Mouse (Mus musculus): ENCODE measurements around the gene Rarg. TPM values are rescaled to one million over a fixed set of nuclear protein-coding genes. Genes with fewer than 3 reads are reported as not detected.

Rarg gene
- total RNA-seq (2023) = 0.33 to 1.3 TPM (median 0.66 TPM) in 4 replicates

DNA sequence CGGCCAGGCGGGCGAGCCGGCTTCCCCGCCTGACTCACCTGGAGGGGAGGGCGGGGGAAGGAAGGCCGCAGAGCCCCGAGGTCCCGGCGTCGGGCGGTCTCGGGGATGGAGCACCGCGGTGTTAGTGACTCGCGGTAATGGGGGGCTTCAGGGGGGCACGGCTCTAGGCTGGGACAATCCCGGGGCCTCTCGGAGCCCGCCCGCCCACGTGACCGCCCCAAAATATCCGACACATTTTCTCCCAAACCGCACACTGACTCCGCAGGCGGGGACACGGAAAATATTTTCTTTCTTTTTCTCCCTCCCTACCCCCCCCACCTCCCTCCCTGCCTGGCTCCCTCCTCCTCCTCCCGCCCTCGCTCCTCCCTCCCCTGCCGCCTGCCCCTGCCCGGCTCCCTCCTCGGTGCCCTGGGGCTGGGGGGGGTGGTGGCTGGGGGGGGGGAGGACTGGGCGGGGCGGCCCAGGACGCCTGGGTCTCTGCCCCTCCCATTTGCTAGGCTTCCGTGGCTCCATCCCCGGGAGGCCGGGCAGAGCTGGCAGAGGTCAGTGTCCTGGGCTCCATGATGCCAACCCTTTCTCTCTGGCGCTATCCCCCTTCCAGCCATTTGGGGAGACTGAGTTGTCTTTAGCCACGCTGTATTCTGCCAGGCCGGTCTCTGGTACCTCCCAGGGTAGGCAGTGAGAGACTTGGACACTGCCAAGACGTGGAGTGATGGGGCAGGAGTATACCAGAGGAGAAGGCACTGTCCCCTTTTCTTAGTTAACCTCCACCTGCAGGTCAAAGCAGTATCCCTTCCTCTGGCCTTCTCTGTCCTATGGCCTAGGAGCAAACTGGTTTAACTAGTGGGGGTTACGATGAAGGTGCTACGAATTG lies at the start of gene Rarg:
Rarg (minus strand) TSS at position 316 of the 874 bp plus-strand sequence.

DNA sequence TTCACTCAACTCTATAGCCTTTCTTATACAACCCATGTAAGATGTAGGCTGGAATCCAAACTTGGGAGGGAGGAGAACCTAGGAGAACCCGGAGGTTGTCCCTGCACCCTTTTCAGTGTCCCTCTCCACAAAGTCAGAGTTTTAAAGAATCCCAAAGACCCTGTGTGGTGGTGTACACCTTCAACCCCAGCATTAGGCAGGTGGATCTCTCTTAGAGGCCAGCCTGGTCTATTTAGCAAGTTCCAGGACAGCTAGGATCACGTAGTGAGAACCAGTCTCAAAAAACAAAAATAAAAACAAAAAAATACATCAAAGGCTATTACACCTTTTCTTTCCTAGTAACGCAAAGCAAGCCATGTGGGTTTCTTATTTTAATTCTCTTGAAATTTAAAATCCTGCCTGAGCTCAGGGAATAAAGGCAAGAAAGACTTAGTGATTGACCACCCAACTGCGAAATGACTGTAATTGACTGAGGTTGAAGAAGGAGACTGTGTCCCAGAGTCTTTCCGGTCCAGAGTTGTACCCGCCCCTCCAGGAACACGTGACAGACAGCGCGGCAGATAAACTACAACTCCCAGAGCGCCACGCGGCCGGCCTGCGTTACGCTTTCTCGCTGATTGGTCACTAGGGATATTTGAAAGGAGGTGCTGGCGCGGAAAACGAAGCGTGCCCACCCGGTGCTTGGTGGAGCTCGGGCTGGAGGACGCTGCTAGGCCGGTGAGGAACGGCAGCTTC lies 38.5 kb upstream of the Rarg start, which contains the start of gene Espl1:
Espl1 (plus strand) TSS at position 634 of the 735 bp plus-strand sequence.

GRCm38 (mm10) chr15:102279092-102279782 lies 21.9 kb upstream of the Rarg start, which contains the start of gene Mfsd5:
TSS of gene Mfsd5 (plus strand) at chr15:102279454.

GRCm38 (mm10) chr15:102270274-102270960 lies 13.1 kb upstream of the Rarg start, which contains the start of gene Gm9918:
TSS of gene Gm9918 (plus strand) at chr15:102270563.

DNA sequence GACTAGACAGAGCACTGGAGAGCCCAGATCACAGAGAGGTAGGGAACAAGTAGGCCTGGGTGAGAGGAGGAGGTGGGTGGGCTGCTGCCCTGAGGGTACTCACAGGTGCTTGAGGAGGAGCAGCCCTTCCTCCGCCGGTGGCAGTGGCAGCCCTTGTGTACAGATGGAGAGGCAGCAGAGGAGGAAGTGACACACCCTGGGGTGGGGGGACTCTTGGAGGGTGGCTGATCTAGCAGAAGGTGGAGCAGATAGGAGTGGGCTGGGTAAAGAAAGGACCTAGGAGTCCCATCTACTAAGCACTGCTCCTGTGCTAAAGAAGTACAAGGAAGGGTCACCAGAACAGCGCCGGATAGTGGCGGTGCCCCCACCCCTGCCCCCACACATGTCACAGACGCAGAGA lies 25.6 kb downstream of the Rarg start, which contains the start of gene Itgb7:
Itgb7 (minus strand) TSS at position 197 of the 400 bp plus-strand sequence.

DNA sequence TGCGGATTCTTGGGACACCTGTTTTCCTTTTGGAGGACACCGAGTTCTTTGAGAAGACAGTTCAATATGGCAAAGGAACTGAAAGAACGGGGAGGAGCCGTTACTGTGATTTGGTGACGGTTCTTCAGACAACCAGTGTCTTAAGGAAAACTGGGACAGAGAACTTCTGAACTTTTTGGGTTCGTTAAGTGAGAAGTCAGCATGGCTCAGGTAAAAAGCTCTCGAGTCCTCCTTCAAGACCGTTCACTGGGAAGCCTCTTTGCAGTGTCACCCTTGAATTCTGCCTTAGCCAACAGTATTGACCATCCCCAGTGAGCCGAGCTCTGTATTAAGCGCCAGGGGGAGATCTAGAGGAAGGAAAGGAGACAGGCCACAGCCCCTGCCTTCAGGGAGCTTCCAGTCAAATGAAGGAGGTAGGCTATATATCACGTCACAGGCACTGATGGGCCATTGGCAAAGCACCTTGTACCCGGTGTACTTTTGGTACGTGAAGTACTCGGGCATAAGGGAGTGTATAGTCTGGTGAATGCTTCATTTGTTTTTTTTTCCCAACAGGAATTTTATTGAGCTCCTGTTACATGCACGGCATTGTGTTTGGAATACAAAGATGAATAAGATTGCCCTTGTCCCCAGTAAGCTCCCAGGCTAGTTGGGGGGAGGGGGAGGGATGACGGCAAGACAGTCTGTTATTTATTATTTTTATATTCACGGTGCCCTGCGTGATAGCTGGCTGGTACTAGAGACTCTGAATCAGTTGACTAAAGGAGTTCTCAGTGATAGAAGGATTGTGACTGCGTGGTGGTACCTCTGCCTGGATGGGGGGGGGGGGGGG lies 52.4 kb downstream of the Rarg start, which contains the start of gene Csad:
Csad (minus strand) TSS at position 51 of the 832 bp plus-strand sequence.

GRCm38 (mm10) chr15:102202971-102203834 lies 54.1 kb downstream of the Rarg start, which contains the start of gene Zfp740:
TSS of gene Zfp740 (plus strand) at chr15:102203249.

Other genes starting within 250 kb of the Rarg start
- not detected in 4 replicates for gene Krt18, start 229.3 kb downstream of the Rarg start, total RNA-seq (2023)
- gene Eif4b, start 183.7 kb downstream of the Rarg start, total RNA-seq (2023) = 227 to 240 TPM (median 233 TPM) in 4 replicates
- 0.18 to 4.5 TPM (median 0.52 TPM) in 4 replicates for gene Tns2, start 157.1 kb downstream of the Rarg start, total RNA-seq (2023)
- 36.3 to 41.8 TPM (median 36.9 TPM) in 4 replicates for gene Spryd3, start 121.3 kb downstream of the Rarg start, total RNA-seq (2023)
- gene Igfbp6, start 113.2 kb downstream of the Rarg start, total RNA-seq (2023) = 0.55 to 1.1 TPM in 2 of 4 replicates, not detected in the others
- 0.33 to 0.91 TPM (median 0.70 TPM) in 3 of 4 replicates, not detected in the other for gene Soat2, start 107.0 kb downstream of the Rarg start, total RNA-seq (2023)
- 111 to 141 TPM (median 130 TPM) in 4 replicates for gene Zfp740, start 54.3 kb downstream of the Rarg start, total RNA-seq (2023)
- gene Csad, start 52.8 kb downstream of the Rarg start, total RNA-seq (2023) = 24.6 to 31.1 TPM (median 29.0 TPM) in 4 replicates
- gene Itgb7, start 25.6 kb downstream of the Rarg start, total RNA-seq (2023) = 187 to 202 TPM (median 190 TPM) in 4 replicates
- not detected in 4 replicates for gene Gm9918, start 13.0 kb upstream of the Rarg start, total RNA-seq (2023)
- 29.1 to 33.1 TPM (median 29.8 TPM) in 4 replicates for gene Mfsd5, start 21.9 kb upstream of the Rarg start, total RNA-seq (2023)
- 1.0 to 2.1 TPM (median 1.1 TPM) in 4 replicates for gene Espl1, start 38.7 kb upstream of the Rarg start, total RNA-seq (2023)
- 474 to 522 TPM (median 515 TPM) in 4 replicates for gene Pfdn5, start 68.6 kb upstream of the Rarg start, total RNA-seq (2023)
- gene Myg1, start 74.2 kb upstream of the Rarg start, total RNA-seq (2023) = 49.2 to 62.4 TPM (median 52.1 TPM) in 4 replicates
- 55.2 to 70.8 TPM (median 65.9 TPM) in 4 replicates for gene Aaas, start 93.3 kb upstream of the Rarg start, total RNA-seq (2023)
- not detected in 4 replicates for gene Sp7, start 109.7 kb upstream of the Rarg start, total RNA-seq (2023)
- 173 to 210 TPM (median 184 TPM) in 4 replicates for gene Sp1, start 148.6 kb upstream of the Rarg start, total RNA-seq (2023)
- 0.46 to 8.5 TPM (median 0.73 TPM) in 4 replicates for gene Amhr2, start 187.8 kb upstream of the Rarg start, total RNA-seq (2023)
- gene Prr13, start 201.5 kb upstream of the Rarg start, total RNA-seq (2023) = 86.5 to 104 TPM (median 95.4 TPM) in 4 replicates
- gene Pcbp2, start 213.0 kb upstream of the Rarg start, total RNA-seq (2023) = 728 to 764 TPM (median 734 TPM) in 4 replicates
- 8.3 to 18.6 TPM (median 11.2 TPM) in 3 of 4 replicates, not detected in the other for gene Gm10337, start 246.2 kb upstream of the Rarg start, total RNA-seq (2023)

Measured in B cell, adult 62 days (primary cell).